Mouse (Mus musculus) adrenal gland, adult (tissue): ENCODE results near the gene Vegfc.

Experiments
- DNase-seq, 2 experiments: peaks; one replicate each; pipeline ENCODE4 v3.0.0; 2022 to 2023; ENCODE audit warnings: low spot score in 1 of 2; ENCODE audit not compliant: inconsistent age in 2 of 2

Gene Vegfc

GRCm38 (mm10) chr8:54185336-54185735, 107.9 kb downstream of the Vegfc start:
- DNase-seq: no peak

- DNase-seq: no peak
Measured at GRCm38 (mm10) chr8:54185927-54186326, 108.5 kb downstream of the Vegfc start.

GRCm38 (mm10) chr8:54216250-54216649, 138.8 kb downstream of the Vegfc start:
- DNase-seq: no peak

GRCm38 (mm10) chr8:54228801-54229204, 151.4 kb downstream of the Vegfc start:
- DNase-seq: no peak

- no peak for DNase-seq
Measured at GRCm38 (mm10) chr8:54230638-54231037, 153.2 kb downstream of the Vegfc start.

GRCm38 (mm10) chr8:54233316-54233715, 155.9 kb downstream of the Vegfc start:
- DNase-seq: no peak
